Mouse (Mus musculus): Measurements from ENCODE around the gene Chst3. TPM values are rescaled to one million over a fixed set of nuclear protein-coding genes. Genes with fewer than 3 reads are reported as not detected.
A peak's percentile ranks its signal among the peaks of the same experiment; 100 is the strongest.
"Not testable (repeated sequence)": the region's sequence is repeated elsewhere in the genome, so short reads cannot be mapped to it uniquely, and the experiment has no call there.

The Chst3 gene
- polyA plus RNA-seq, 1 experiment from 2014 or later: 0.08 TPM

DNA sequence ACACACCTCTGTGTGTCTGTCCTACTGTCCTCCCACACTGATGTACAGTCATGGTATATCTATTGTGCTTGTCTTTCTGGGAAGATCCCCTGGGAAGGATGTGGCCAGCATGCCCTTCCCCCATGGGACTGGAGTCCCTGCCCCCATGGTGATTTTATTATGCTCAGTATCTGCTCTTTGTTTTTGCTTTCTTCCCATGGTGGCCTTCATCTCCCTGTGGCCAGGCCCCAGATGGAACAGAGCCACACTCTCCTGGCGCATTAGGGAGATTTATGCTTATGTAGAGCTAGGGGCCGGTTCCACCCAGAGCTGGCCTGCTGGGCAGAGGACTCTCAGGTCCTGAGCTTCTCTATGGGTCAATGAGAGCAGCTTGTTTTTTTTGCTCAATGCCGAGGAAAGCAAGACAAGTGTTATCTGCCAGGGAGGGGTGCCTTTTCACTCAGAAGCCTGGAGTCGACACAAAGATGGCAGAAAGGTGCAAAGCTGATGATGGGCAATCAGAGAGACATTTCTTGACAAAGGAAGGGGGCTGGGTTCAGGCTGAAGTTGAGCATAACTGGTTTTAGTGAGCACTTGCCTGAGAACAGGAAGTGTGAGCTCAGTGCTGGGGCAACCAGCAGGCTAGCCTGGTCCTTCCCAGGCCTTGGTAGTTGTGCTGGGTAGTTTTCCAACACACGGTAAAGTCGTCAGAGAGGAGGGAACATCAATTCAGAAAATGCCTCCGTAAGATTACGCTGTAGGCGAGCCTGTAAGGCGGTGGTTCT, 48.6 kb downstream of the Chst3 start:
- 66% methylated on average over 10 of the region's 10 CpGs for WGBS (ENCODE audit: insufficient replicate concordance)
- H3K27me3 ChIP-seq: no peaks in the 10 kb centered on the region
- H3K4me1 ChIP-seq (replicated peaks): no peaks in the 10 kb centered on the region
- no peak for DNase-seq
- H3K4me3 ChIP-seq (replicated peaks): no peak overlapping the region
- H3K27ac ChIP-seq: no peak overlapping the region
- no peaks in the 10 kb centered on the region for H3K36me3 ChIP-seq
- ATAC-seq (ENCODE audit: low read depth): no peak
- H3K9me3 ChIP-seq (replicated peaks): no peaks in the 10 kb centered on the region
- no peak overlapping the region for H3K4me2 ChIP-seq
- H3K9ac ChIP-seq: no peak overlapping the region

DNA sequence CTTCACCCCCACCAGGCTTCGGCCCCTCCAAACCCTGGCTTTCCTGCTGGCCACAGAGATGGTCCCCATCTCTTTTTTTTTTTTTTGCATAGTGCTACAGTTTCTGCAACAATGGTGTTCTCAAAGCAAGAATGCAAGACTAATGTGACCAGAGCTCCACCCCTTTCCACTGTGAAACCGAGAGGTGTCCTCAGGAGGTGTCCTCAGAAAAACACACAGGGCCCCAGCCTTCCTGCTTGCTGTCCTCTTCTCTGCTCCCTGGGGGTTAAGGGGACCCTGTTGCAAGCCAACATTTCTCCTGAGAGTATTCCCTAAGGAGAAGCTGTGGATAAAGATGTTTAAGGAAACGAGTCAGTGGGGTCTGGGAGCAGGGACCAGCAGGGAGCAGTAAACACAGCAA, 50.1 kb downstream of the Chst3 start:
- 53% methylated on average over 3 of the region's 3 CpGs for WGBS (ENCODE audit: insufficient replicate concordance)
- ATAC-seq (ENCODE audit: low read depth) (no peak), DNase-seq (no peak)
- Histone ChIP-seq H3K9me3 (replicated peaks) (no peaks in the 10 kb centered on the region), H3K36me3 (no peaks in the 10 kb centered on the region), H3K4me1 (replicated peaks) (no peaks in the 10 kb centered on the region), H3K4me3 (replicated peaks) (no peak overlapping the region), H3K4me2 (no peak overlapping the region), H3K27ac (no peak overlapping the region), H3K27me3 (no peaks in the 10 kb centered on the region), H3K9ac (no peak overlapping the region)

DNA sequence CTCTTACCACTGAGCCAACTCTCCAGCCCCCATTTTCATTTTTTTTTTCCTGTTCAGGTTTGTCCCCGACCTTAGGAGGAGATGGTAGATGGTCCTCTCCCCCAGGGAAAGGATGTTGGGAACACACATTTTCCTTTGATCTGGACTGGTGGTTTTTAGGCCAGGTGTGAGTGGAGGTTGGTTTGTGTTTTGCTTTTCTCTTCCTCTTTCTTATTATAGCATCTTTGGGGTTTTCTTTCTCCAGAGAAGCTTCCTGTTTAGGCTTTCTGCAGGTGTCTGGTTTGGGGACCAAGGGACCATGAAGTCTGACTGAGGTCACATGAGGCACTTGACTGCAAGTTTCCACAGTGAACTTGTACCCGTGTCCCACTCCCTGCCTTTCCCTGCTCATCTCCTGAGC, 50.8 kb downstream of the Chst3 start:
- ATAC-seq (ENCODE audit: low read depth) (no peak), DNase-seq (no peak)
- Histone ChIP-seq H3K36me3 (no peaks in the 10 kb centered on the region), H3K4me1 (replicated peaks) (no peaks in the 10 kb centered on the region), H3K4me3 (replicated peaks) (no peak overlapping the region), H3K9ac (no peak overlapping the region), H3K9me3 (replicated peaks) (no peaks in the 10 kb centered on the region), H3K4me2 (no peak overlapping the region), H3K27me3 (no peaks in the 10 kb centered on the region), H3K27ac (no peak overlapping the region)
- 30% methylated on average over 2 of the region's 2 CpGs for WGBS (ENCODE audit: insufficient replicate concordance)

DNA sequence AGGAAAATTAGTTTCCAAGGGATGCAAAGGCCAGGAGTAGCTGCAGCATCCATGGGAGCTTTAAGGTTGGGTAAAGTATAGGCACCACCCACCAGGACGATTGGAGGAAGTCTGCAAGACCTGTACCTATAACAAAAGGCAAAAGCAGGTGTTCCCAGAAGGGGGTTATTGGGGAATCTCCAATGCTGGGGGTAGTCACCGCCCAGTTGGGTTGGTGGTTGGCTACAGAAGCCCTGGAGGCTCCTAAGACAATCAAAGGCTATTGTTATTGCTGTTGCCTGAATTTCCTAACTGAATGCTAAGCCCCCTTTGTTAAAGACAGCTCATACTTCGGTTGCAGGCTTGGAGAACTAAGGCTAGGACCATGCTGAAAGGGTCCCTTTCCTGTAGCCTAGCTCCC, 53.0 kb downstream of the Chst3 start:
- 31% methylated on average over 3 of the region's 3 CpGs for WGBS (ENCODE audit: insufficient replicate concordance)
- Histone ChIP-seq H3K4me3 (replicated peaks) (no peak overlapping the region), H3K9ac (no peak overlapping the region), H3K4me1 (replicated peaks) (no peaks in the 10 kb centered on the region), H3K36me3 (no peaks in the 10 kb centered on the region), H3K9me3 (replicated peaks) (no peaks in the 10 kb centered on the region), H3K27ac (no peak overlapping the region), H3K4me2 (no peak overlapping the region), H3K27me3 (no peaks in the 10 kb centered on the region)
- no peak for DNase-seq
- ATAC-seq (ENCODE audit: low read depth): no peak

DNA sequence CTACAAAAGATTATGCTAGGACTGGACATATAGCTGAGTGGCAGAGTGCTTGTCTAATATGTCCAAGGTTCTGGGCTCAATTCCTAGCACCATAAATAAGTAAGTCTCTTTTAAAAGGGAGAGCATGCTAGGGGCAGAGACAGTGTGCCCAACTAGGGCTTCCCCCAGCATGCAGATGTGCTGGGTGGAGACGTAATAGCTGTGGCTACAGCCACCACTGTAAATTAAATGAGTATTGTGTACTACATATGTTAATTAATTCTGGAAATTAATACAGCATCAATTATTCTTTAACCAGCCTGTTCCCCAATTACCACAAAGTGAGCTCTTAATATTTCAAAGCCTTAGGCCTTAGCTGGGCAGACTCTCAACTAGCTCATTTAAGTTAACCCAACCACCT, 54.2 kb downstream of the Chst3 start:
- Histone ChIP-seq H3K4me1 (replicated peaks) (no peaks in the 10 kb centered on the region), H3K9ac (no peak overlapping the region), H3K36me3 (no peaks in the 10 kb centered on the region), H3K9me3 (replicated peaks) (no peaks in the 10 kb centered on the region), H3K27ac (no peak overlapping the region), H3K4me2 (no peak overlapping the region), H3K4me3 (replicated peaks) (no peak overlapping the region), H3K27me3 (no peaks in the 10 kb centered on the region)
- ATAC-seq (ENCODE audit: low read depth) (no peak), DNase-seq (no peak)
- WGBS (ENCODE audit: insufficient replicate concordance): 68% methylated on average over 1 of the region's 1 CpGs

DNA sequence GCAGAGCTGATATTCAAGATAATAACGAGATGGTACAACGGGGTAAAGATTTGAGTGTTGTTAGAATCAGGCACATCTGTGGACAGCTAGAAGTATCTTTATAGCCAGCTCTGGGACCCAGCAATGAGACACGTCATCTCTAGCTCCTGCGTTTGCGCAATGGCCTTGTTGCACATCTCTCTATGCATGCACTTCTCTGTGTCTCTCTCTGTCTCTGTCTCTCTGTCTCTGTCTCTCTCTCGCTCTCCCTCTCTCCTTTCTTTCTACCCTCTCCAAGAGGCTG, 56.1 kb downstream of the Chst3 start:
- no peaks in the 10 kb centered on the region for H3K36me3 ChIP-seq
- no peak overlapping the region for H3K4me2 ChIP-seq
- H3K4me3 ChIP-seq (replicated peaks): no peak overlapping the region
- H3K27ac ChIP-seq: no peak overlapping the region
- no peak overlapping the region for H3K9ac ChIP-seq
- 63% methylated on average over 6 of the region's 6 CpGs for WGBS (ENCODE audit: insufficient replicate concordance)
- ATAC-seq (ENCODE audit: low read depth): no peak
- no peak for DNase-seq
- no peaks in the 10 kb centered on the region for H3K9me3 ChIP-seq (replicated peaks)
- no peaks in the 10 kb centered on the region for H3K4me1 ChIP-seq (replicated peaks)
- no peaks in the 10 kb centered on the region for H3K27me3 ChIP-seq

DNA sequence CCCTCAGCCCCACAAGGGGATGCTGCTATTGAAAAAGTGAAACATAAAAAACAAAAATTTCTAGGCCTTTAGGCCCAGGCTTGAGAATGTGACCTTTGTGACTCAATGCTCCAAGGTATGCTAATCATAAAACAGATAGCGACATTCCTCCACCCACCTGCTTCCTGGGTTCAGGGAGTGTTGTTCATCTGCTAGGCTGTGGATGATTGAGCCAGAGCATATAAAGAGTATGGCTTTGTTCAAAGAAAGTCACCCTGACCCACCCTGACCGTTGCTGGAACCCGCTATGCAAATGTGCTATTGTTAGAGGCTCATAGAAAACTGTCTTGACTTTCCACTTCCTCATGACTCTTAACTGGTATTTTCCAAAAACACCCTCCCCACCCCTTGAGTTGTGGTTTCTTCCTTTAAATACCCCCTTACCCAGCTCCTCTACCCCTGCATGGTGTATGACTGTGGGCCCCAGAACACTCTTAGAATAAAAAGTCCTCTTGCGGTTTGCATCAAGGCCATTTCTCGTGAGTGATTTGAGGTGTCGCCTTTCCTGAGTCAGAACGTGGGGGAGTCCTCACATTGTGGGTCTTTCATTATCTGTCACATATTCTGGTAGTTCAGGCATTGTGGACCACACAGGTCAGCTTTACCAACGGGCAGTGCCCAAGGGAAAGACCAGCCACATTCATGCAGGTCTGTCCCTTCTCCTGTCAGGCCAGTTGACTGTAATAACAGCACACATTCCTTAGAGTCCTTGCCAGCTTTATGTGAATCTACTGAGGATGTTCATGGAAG, 56.7 kb downstream of the Chst3 start:
- DNase-seq; H3K4me3 ChIP-seq (replicated peaks); H3K27me3 ChIP-seq; H3K4me2 ChIP-seq; H3K9ac ChIP-seq; H3K4me1 ChIP-seq (replicated peaks); H3K9me3 ChIP-seq (replicated peaks); H3K27ac ChIP-seq; ATAC-seq (ENCODE audit: low read depth); H3K36me3 ChIP-seq: not testable (repeated sequence)
- WGBS (ENCODE audit: insufficient replicate concordance): 70% methylated on average over 8 of the region's 8 CpGs

DNA sequence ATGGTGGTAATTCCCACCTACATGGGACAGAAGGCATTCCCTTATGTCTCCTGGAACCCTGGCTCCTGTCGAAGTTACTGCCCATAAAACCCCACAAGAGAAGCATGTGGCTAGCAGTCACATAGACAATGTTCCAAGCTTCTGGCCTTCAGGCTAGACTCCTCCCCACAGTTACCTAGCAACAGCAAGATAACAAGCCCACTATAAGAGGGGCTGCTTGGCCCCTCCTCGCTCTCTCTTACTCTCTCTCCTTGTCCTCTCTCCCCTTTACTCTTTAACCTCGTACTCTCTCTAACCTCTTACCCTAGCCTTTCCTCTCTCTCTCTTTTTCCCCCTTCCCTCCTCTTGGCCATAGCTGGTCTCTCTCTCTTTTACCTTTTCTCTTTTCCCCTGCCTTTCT, 57.7 kb downstream of the Chst3 start:
- not testable (repeated sequence) for ATAC-seq (ENCODE audit: low read depth); H3K9me3 ChIP-seq (replicated peaks); H3K27me3 ChIP-seq; H3K27ac ChIP-seq; H3K4me3 ChIP-seq (replicated peaks); DNase-seq; H3K36me3 ChIP-seq; H3K4me2 ChIP-seq; H3K4me1 ChIP-seq (replicated peaks); H3K9ac ChIP-seq
- 56% methylated on average over 3 of the region's 3 CpGs for WGBS (ENCODE audit: insufficient replicate concordance)

DNA sequence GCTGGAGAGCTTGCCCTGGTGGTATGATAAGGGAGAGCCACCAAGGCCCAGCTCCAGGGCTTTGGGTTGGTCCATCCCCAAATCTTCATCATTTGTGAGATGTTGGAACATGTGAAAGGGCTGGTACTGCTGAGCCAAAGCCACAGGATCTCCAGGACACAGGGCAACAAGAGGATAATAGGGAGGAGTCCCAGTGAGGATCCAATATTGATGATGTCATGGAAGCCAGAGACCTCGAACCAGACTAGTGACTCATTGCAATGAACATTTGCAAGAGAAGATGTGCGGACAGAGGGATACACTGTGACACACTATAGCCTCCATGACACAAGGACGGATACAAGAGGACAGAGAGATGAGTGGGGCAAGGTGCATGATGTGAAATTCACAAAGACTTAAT, 60.9 kb downstream of the Chst3 start:
- Histone ChIP-seq H3K27me3 (no peaks in the 10 kb centered on the region), H3K4me3 (replicated peaks) (no peak overlapping the region), H3K27ac (no peak overlapping the region), H3K9ac (no peak overlapping the region), H3K36me3 (no peaks in the 10 kb centered on the region), H3K4me2 (no peak overlapping the region), H3K4me1 (replicated peaks) (no peaks in the 10 kb centered on the region), H3K9me3 (replicated peaks) (no peaks in the 10 kb centered on the region)
- DNase-seq (no peak), ATAC-seq (ENCODE audit: low read depth) (no peak)
- 55% methylated on average over 3 of the region's 3 CpGs for WGBS (ENCODE audit: insufficient replicate concordance)

DNA sequence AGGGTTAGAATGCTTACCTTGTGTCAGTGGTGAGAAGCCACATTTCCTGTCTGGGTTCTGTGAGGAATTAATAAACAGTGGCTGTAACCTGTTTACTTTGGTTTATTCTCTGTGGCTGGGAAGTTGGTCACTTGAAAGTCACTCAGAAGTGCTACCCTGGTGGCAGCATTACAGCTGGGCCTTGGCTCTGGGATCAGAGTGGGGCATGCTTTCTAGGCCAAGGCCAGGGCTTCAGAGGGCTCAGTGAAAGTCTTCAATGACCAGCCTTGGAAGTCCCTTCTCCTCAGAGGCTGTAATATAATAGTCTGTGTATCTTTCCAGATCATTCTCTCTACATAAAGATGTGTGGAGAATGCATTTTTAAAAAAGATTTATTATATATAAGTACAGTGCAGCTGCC, 63.0 kb downstream of the Chst3 start:
- no peak overlapping the region for H3K9ac ChIP-seq
- ATAC-seq (ENCODE audit: low read depth) (no peak), DNase-seq (no peak)
- no peak overlapping the region for H3K27ac ChIP-seq
- H3K9me3 ChIP-seq (replicated peaks): no peaks in the 10 kb centered on the region
- H3K4me2 ChIP-seq: no peak overlapping the region
- no peaks in the 10 kb centered on the region for H3K36me3 ChIP-seq
- no peak overlapping the region for H3K4me3 ChIP-seq (replicated peaks)
- H3K27me3 ChIP-seq: no peaks in the 10 kb centered on the region
- H3K4me1 ChIP-seq (replicated peaks): no peaks in the 10 kb centered on the region

DNA sequence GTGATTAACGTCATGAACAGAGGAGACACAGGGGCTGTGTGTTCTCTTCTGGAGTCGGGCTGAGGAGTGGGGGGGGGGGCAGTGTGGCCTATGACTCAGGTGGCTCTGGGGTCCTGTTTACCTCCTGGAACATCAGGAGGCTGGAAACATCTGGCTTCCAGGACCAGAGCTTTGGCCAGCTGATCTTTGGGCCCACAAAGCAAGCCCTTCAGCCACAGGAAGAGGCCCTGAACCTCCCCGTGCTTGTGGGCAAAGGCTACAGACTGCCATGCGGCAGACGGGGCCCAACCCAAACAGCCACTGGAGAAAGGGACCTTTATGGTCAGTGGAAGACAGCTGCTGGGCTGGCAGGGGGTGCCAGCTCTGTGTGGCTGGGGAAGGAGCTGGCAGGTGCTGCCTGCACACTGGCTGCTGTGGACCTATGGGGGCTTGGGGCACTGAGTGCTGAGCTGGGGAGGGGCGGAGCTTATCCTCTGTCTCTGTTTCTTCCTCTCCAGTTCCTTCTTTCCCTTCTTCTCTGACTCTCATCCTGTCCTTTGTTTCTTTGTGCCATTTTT, 67.9 kb downstream of the Chst3 start:
- Histone ChIP-seq H3K9ac (no peak overlapping the region), H3K36me3 (no peaks in the 10 kb centered on the region), H3K4me3 (replicated peaks) (no peak overlapping the region), H3K9me3 (replicated peaks) (no peaks in the 10 kb centered on the region), H3K4me2 (no peak overlapping the region), H3K27ac (no peak overlapping the region), H3K27me3 (no peaks in the 10 kb centered on the region), H3K4me1 (replicated peaks) (peaks cover 4% of the 10 kb centered on the region; the same call in 1 of the 2 replicates)
- ATAC-seq (ENCODE audit: low read depth): no peak
- no peak for DNase-seq
- WGBS (ENCODE audit: insufficient replicate concordance): 34% methylated on average over 6 of the region's 6 CpGs

DNA sequence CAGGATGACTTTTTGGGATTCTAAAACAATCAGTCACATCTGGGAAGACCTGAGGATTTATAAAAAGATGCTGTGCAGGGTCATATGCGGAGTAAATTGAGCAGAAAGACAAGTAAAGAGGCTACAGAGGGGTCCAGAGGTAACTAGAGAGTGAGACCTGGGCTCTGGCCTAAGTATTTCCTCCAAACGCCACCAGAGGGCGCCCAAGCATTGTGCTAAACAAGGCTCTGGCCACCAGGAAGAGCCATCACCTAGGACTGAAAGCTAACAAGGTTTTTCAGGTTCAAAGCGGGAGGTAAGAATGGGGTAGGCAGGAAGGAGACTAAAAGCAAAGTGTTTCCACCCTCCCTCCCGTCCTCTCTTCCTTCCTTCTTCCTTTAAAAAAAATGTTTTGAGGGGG, 71.0 kb downstream of the Chst3 start:
- no peaks in the 10 kb centered on the region for H3K9me3 ChIP-seq (replicated peaks)
- no peaks in the 10 kb centered on the region for H3K27me3 ChIP-seq
- WGBS (ENCODE audit: insufficient replicate concordance): 5% methylated on average over 5 of the region's 5 CpGs
- no peak overlapping the region for H3K27ac ChIP-seq
- DNase-seq: peak; percentile 35
- H3K9ac ChIP-seq: no peak overlapping the region
- H3K4me3 ChIP-seq (replicated peaks): no peak overlapping the region
- H3K4me2 ChIP-seq: no peak overlapping the region
- no peaks in the 10 kb centered on the region for H3K36me3 ChIP-seq
- H3K4me1 ChIP-seq (replicated peaks): peaks cover 4% of the 10 kb centered on the region; the same call in 1 of the 2 replicates
- no peak for ATAC-seq (ENCODE audit: low read depth)
